Mouse (Mus musculus) MEL (cell line): ENCODE results near the gene Bmpr2. TPM values are rescaled to one million over a fixed set of nuclear protein-coding genes. Genes with fewer than 3 reads are reported as not detected.

Experiments used
- DNase-seq: peaks from one replicate; pipeline ENCODE4 v3.0.0; 2011; ENCODE audit warnings: low read depth, low spot score
- H3K27ac ChIP-seq: 2 replicates; pipeline ENCODE4 v1.5.1; 2012; ENCODE audit warnings: low read depth, mild to moderate bottlenecking, control low read depth, low read length, moderate library complexity; ENCODE audit not compliant: control insufficient read depth
- H3K27me3 ChIP-seq, 2 experiments: fragments of 150-350 bp in 1 of 2; sonication (generic) in 1 of 2; 2 replicates each; pipeline ENCODE4 v1.6.1; 2012; ENCODE audit warnings: low read length in 2 of 2, mild to moderate bottlenecking in 2 of 2, improper control_type of control experiment in 1 of 2, moderate library complexity in 1 of 2; ENCODE audit not compliant: insufficient read depth in 2 of 2, control insufficient read depth in 1 of 2
- H3K36me3 ChIP-seq, 2 experiments: 2 replicates each; pipeline ENCODE4 v1.6.1; 2012 to 2014; ENCODE audit warnings: low read length in 2 of 2, improper control_type of control experiment in 1 of 2, inconsistent platforms in 1 of 2, mild to moderate bottlenecking in 1 of 2; ENCODE audit not compliant: insufficient read depth in 2 of 2, control insufficient read depth in 1 of 2
- H3K4me1 ChIP-seq, 2 experiments: fragments of 150-350 bp in 1 of 2; sonication (generic) in 1 of 2; 2 replicates each; pipeline ENCODE4 v1.6.1; 2012; ENCODE audit warnings: low read length in 2 of 2, improper control_type of control experiment in 1 of 2, mild to moderate bottlenecking in 1 of 2; ENCODE audit not compliant: insufficient read depth in 2 of 2, control insufficient read depth in 1 of 2
- H3K4me3 ChIP-seq, 2 experiments: fragments of 150-350 bp in 1 of 2; sonication (generic) in 1 of 2; 2 replicates each; pipeline ENCODE4 v1.5.1; 2012; ENCODE audit warnings: low read depth in 2 of 2, low read length in 2 of 2, mild to moderate bottlenecking in 2 of 2, moderate library complexity in 2 of 2, control low read depth in 1 of 2, improper control_type of control experiment in 1 of 2; ENCODE audit not compliant: control insufficient read depth in 1 of 2, insufficient read depth in 1 of 2
- H3K79me2 ChIP-seq: 2 replicates; pipeline ENCODE4 v1.6.1; 2012; ENCODE audit warnings: mild to moderate bottlenecking, low read length, moderate library complexity; ENCODE audit not compliant: control insufficient read depth, poor library complexity, insufficient read depth
- H3K9ac ChIP-seq: 2 replicates; pipeline ENCODE4 v1.6.1; 2012; ENCODE audit warnings: low read depth, mild to moderate bottlenecking, control low read depth, low read length, moderate library complexity; ENCODE audit not compliant: control insufficient read depth, poor library complexity, severe bottlenecking
- H3K9me3 ChIP-seq: fragments of 150-350 bp; sonication (generic); replicated peaks from 2 replicates; pipeline ENCODE4 v1.6.1; 2012; ENCODE audit warnings: mild to moderate bottlenecking, low read length, improper control_type of control experiment, moderate library complexity; ENCODE audit not compliant: insufficient read depth
- BHLHE40 ChIP-seq: IDR thresholded peaks from 2 replicates; pipeline ENCODE4 v1.6.1; 2012; ENCODE audit warnings: low read depth, mild to moderate bottlenecking, inconsistent platforms, low read length, improper control_type of control experiment, borderline replicate concordance
- CHD2 ChIP-seq: IDR thresholded peaks from 2 replicates; pipeline ENCODE4 v1.6.1; 2011; ENCODE audit warnings: low read length, improper control_type of control experiment
- E2F4 ChIP-seq: IDR thresholded peaks from 2 replicates; pipeline ENCODE4 v1.6.1; 2011; ENCODE audit warnings: low read depth, low read length, improper control_type of control experiment, borderline replicate concordance
- EP300 ChIP-seq, 2 experiments: IDR thresholded peaks; 2 replicates each; pipeline ENCODE4 v1.6.1; 2011; ENCODE audit warnings: improper control_type of control experiment in 2 of 2, low read length in 2 of 2, low read depth in 1 of 2, mild to moderate bottlenecking in 1 of 2
- ETS1 ChIP-seq: IDR thresholded peaks from 2 replicates; pipeline ENCODE4 v1.6.1; 2012; ENCODE audit warnings: low read depth, mild to moderate bottlenecking, inconsistent platforms, low read length, improper control_type of control experiment, moderate library complexity
- GABPA ChIP-seq: IDR thresholded peaks from 2 replicates; pipeline ENCODE4 v1.6.1; 2012; ENCODE audit warnings: low read depth, mild to moderate bottlenecking, inconsistent platforms, low read length, improper control_type of control experiment, moderate library complexity
- GATA1 ChIP-seq: IDR thresholded peaks from 2 replicates; pipeline ENCODE4 v1.6.1; 2011; ENCODE audit warnings: low read depth, low read length, improper control_type of control experiment
- HCFC1 ChIP-seq: IDR thresholded peaks from 2 replicates; pipeline ENCODE4 v1.6.1; 2012; ENCODE audit warnings: low read depth, mild to moderate bottlenecking, inconsistent platforms, low read length, improper control_type of control experiment, moderate library complexity
- KAT2A ChIP-seq: conservative IDR thresholded peaks from 2 replicates; pipeline ENCODE4 v1.6.1; 2012; ENCODE audit warnings: low read depth, low read length, improper control_type of control experiment, inconsistent platforms
- MAFK ChIP-seq: IDR thresholded peaks from 2 replicates; pipeline ENCODE4 v1.6.1; 2011; ENCODE audit warnings: low read depth, mild to moderate bottlenecking, low read length, improper control_type of control experiment, borderline replicate concordance
- MAZ ChIP-seq: IDR thresholded peaks from 2 replicates; pipeline ENCODE4 v1.6.1; 2012; ENCODE audit warnings: low read depth, mild to moderate bottlenecking, inconsistent platforms, low read length, improper control_type of control experiment
- MEF2A ChIP-seq: IDR thresholded peaks from 2 replicates; pipeline ENCODE4 v1.6.1; 2014; ENCODE audit warnings: low read depth, mild to moderate bottlenecking, inconsistent platforms, low read length, improper control_type of control experiment; ENCODE audit not compliant: poor library complexity, insufficient replicate concordance, severe bottlenecking; ENCODE audit errors: extremely low read depth
- MXI1 ChIP-seq: IDR thresholded peaks from 2 replicates; pipeline ENCODE4 v1.6.1; 2011; ENCODE audit warnings: mild to moderate bottlenecking, low read depth, low read length, improper control_type of control experiment
- MYB ChIP-seq: IDR thresholded peaks from 2 replicates; pipeline ENCODE4 v1.6.1; 2011; ENCODE audit warnings: mild to moderate bottlenecking, low read depth, low read length, improper control_type of control experiment
- MYC ChIP-seq: IDR thresholded peaks from 2 replicates; pipeline ENCODE4 v1.6.1; 2011; ENCODE audit warnings: low read depth, mild to moderate bottlenecking, low read length, improper control_type of control experiment, moderate library complexity
- NRF1 ChIP-seq: IDR thresholded peaks from 2 replicates; pipeline ENCODE4 v1.6.1; 2014; ENCODE audit warnings: low read depth, mild to moderate bottlenecking, inconsistent platforms, low read length, improper control_type of control experiment, moderate library complexity; ENCODE audit not compliant: poor library complexity, insufficient read depth, severe bottlenecking
- POLR2A ChIP-seq, 2 experiments: IDR thresholded peaks; 2 replicates each; pipeline ENCODE4 v1.6.1; 2011 to 2012; ENCODE audit warnings: low read length in 2 of 2, mild to moderate bottlenecking in 2 of 2, control low read depth in 1 of 2, improper control_type of control experiment in 1 of 2, low read depth in 1 of 2, moderate library complexity in 1 of 2; ENCODE audit not compliant: control insufficient read depth in 1 of 2, insufficient read depth in 1 of 2, poor library complexity in 1 of 2
- POLR2AphosphoS2 ChIP-seq: IDR thresholded peaks from 2 replicates; pipeline ENCODE4 v1.6.1; 2011; ENCODE audit warnings: low read length, improper control_type of control experiment
- POLR2AphosphoS5 ChIP-seq: IDR thresholded peaks from 2 replicates; pipeline ENCODE4 v1.6.1; 2012; ENCODE audit warnings: low read depth, borderline replicate concordance, mild to moderate bottlenecking, inconsistent platforms, low read length, moderate library complexity, mixed read lengths
- RAD21 ChIP-seq: IDR thresholded peaks from 2 replicates; pipeline ENCODE4 v1.6.1; 2011; ENCODE audit warnings: mild to moderate bottlenecking, low read depth, low read length, improper control_type of control experiment
- RCOR1 ChIP-seq: IDR thresholded peaks from 2 replicates; pipeline ENCODE4 v1.6.1; 2012; ENCODE audit warnings: low read depth, mild to moderate bottlenecking, inconsistent platforms, low read length, improper control_type of control experiment
- SIN3A ChIP-seq: IDR thresholded peaks from 2 replicates; pipeline ENCODE4 v1.6.1; 2012; ENCODE audit warnings: low read length, improper control_type of control experiment, inconsistent platforms
- TAL1 ChIP-seq: IDR thresholded peaks from 2 replicates; pipeline ENCODE4 v1.6.1; 2012; ENCODE audit warnings: mild to moderate bottlenecking, inconsistent platforms, low read length, moderate library complexity, mixed read lengths
- TBP ChIP-seq: IDR thresholded peaks from 2 replicates; pipeline ENCODE4 v1.8.0; 2011; ENCODE audit warnings: low read depth, low read length, improper control_type of control experiment
- TCF12 ChIP-seq: IDR thresholded peaks from 2 replicates; pipeline ENCODE4 v1.6.1; 2014; ENCODE audit warnings: low read depth, mild to moderate bottlenecking, inconsistent platforms, low read length, improper control_type of control experiment, moderate library complexity
- UBTF ChIP-seq: IDR thresholded peaks from 2 replicates; pipeline ENCODE4 v1.6.1; 2012; ENCODE audit warnings: low read depth, mild to moderate bottlenecking, inconsistent platforms, low read length, improper control_type of control experiment, moderate library complexity, borderline replicate concordance; ENCODE audit not compliant: insufficient read depth
- USF1 ChIP-seq: IDR thresholded peaks from 2 replicates; pipeline ENCODE4 v1.6.1; 2014; ENCODE audit warnings: low read depth, mild to moderate bottlenecking, inconsistent platforms, low read length, improper control_type of control experiment, moderate library complexity
- USF2 ChIP-seq, 2 experiments: IDR thresholded peaks; 2 replicates each; pipeline ENCODE4 v1.6.1; 2011 to 2012; ENCODE audit warnings: improper control_type of control experiment in 2 of 2, low read length in 2 of 2, borderline replicate concordance in 1 of 2, inconsistent platforms in 1 of 2, low read depth in 1 of 2, mild to moderate bottlenecking in 1 of 2; ENCODE audit not compliant: insufficient read depth in 1 of 2
- ZC3H11A ChIP-seq: IDR thresholded peaks from 2 replicates; pipeline ENCODE4 v1.6.1; 2012; ENCODE audit warnings: low read depth, mild to moderate bottlenecking, inconsistent platforms, low read length, improper control_type of control experiment
- ZKSCAN1 ChIP-seq: IDR thresholded peaks from 2 replicates; pipeline ENCODE4 v1.6.1; 2012; ENCODE audit warnings: low read depth, mild to moderate bottlenecking, inconsistent platforms, low read length, improper control_type of control experiment, moderate library complexity
- ZMIZ1 ChIP-seq: IDR thresholded peaks from 2 replicates; pipeline ENCODE4 v1.6.1; 2012; ENCODE audit warnings: low read depth, mild to moderate bottlenecking, inconsistent platforms, low read length, improper control_type of control experiment, moderate library complexity
- ZNF384 ChIP-seq: IDR thresholded peaks from 2 replicates; pipeline ENCODE4 v1.6.1; 2012; ENCODE audit warnings: low read depth, mild to moderate bottlenecking, inconsistent platforms, low read length, improper control_type of control experiment
- polyA plus RNA-seq, 2 experiments: library from polyadenylated mRNA; stranded (reverse) in 1 of 2; unstranded in 1 of 2; fragments of >175 nt in 1 of 2; fragments of >200 nt in 1 of 2; gene quantifications; 2 replicates each; pipeline versions ENCODE4 v1.2.1 to v1.2.4; 2012; ENCODE audit warnings: low replicate concordance in 2 of 2, low read depth in 1 of 2; ENCODE audit not compliant: insufficient read length in 2 of 2, insufficient read depth in 1 of 2, missing spikeins in 1 of 2
- total RNA-seq: library from RNA; depleted of rRNA; stranded (reverse); fragments of 300-350 nt; gene quantifications from 2 replicates; pipeline ENCODE4 v1.2.3, GENCODE M21; 2012

Bmpr2 gene
- total and polyA plus RNA-seq, 3 experiments: 2.3 to 18.6 (median 3.1) TPM

DNA sequence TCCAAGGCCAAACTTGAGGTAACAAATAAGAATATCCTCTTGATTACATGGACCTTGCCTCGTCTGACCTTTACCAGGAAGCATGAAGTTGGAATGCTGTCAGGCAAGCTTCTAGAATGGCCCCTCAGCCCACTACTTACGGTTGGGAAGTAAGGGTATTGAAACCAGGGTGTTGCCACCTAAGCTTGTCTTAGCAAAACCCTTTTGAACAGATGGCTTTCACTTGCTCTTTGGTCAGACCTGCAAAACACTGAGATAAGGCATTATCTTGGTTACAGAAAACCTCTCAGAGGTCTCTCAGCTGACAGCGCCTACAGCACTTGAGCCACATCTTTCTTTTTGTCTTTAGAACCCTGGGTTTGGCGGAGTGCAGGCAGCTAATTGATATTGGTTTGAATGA, 130.8 kb downstream of the Bmpr2 start (continued):
- peak; percentile 83 for TF ChIP-seq TCF12
- no peak for TF ChIP-seq RAD21
- no peak for TF ChIP-seq E2F4
- TF ChIP-seq ZKSCAN1: no peak
- TF ChIP-seq POLR2A (IDR thresholded peaks at IDR 0.05; ENCODE audit: control insufficient read depth in 1 of 2, insufficient read depth in 1 of 2, low read depth in 1 of 2, low read length in 2 of 2, poor library complexity in 1 of 2): no peak
- TF ChIP-seq GABPA: no peak
- TF ChIP-seq RCOR1: peak; percentile 88
- TF ChIP-seq MYC: no peak
- no peak for TF ChIP-seq ZC3H11A
- no peak for TF ChIP-seq POLR2AphosphoS2
- no peak for TF ChIP-seq TBP
- TF ChIP-seq BHLHE40: peak; percentile 69; the same call in 1 of the 2 replicates
- TF ChIP-seq TAL1: 0 out of 2 replicates have a peak, but pooled peaks have one; percentile 28

DNA sequence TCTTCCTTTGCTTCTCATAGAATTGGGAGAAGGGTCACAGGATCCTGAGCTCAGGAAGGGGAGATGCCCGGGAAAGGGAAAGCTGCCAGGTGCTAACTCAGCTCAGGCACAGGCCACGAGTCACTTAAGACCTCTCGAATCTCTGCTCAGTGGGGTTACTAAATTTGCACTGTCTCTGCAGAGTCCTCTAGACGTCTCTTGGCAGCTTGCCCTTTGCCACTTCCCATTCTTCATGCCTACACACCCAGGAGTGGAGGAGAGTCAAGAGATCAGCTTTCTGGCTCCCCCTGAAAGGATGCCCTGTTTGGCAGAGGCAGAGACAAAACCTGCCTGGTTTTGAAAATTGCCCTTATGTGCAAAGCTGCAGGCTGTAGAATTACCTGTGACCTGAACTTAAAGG, 132.3 kb downstream of the Bmpr2 start:
- H3K27ac ChIP-seq: peak overlapping the region; percentile 5; the same call in 1 of the 2 replicates
- no peak overlapping the region for H3K4me3 ChIP-seq
- H3K27me3 ChIP-seq: no peaks in the 10 kb centered on the region
- H3K4me1 ChIP-seq: peaks cover 15 to 53% of the 10 kb centered on the region in 2 experiments
- peaks cover 0 to 51% of the 10 kb centered on the region in 2 experiments; a peak in 2 of 4 replicates for H3K36me3 ChIP-seq
- H3K9me3 ChIP-seq: no peaks in the 10 kb centered on the region
- no peak overlapping the region for H3K9ac ChIP-seq
- DNase-seq: peak; percentile 97
- H3K79me2 ChIP-seq: no peaks in the 10 kb centered on the region
- TF ChIP-seq KAT2A: no peak
- TF ChIP-seq MAZ: 0 out of 2 replicates have a peak, but pooled peaks have one; percentile 58
- peak; percentile 84 for TF ChIP-seq ETS1
- no peak for TF ChIP-seq POLR2A (IDR thresholded peaks at IDR 0.05; ENCODE audit: control insufficient read depth in 1 of 2, insufficient read depth in 1 of 2, low read depth in 1 of 2, low read length in 2 of 2, poor library complexity in 1 of 2)
- TF ChIP-seq USF1: no peak
- no peak for TF ChIP-seq GABPA
- 0 out of 2 replicates have a peak, but pooled peaks have one; percentile 9 for TF ChIP-seq GATA1
- TF ChIP-seq ZC3H11A: no peak
- TF ChIP-seq ZKSCAN1: peak; percentile 25; the same call in 1 of the 2 replicates
- no peak for TF ChIP-seq ZMIZ1
- no peak for TF ChIP-seq UBTF
- no peak for TF ChIP-seq TAL1
- no peak; the same call in 1 of the 2 replicates for TF ChIP-seq CHD2
- TF ChIP-seq SIN3A: peak; percentile 65; the same call in 1 of the 2 replicates
- TF ChIP-seq MXI1: peak; percentile 76
- TF ChIP-seq E2F4: no peak
- TF ChIP-seq EP300 (IDR thresholded peaks at IDR 0.05; ENCODE audit: low read depth in 1 of 2, low read length in 2 of 2): peak; percentile 76 to 94
- peak; percentile 45; the same call in 1 of the 2 replicates for TF ChIP-seq TBP
- TF ChIP-seq POLR2AphosphoS5: no peak
- no peak for TF ChIP-seq POLR2AphosphoS2
- no peak for TF ChIP-seq HCFC1
- peak; percentile 51; the same call in 1 of the 2 replicates for TF ChIP-seq ZNF384
- TF ChIP-seq USF2 (IDR thresholded peaks at IDR 0.05; ENCODE audit: borderline replicate concordance in 1 of 2, insufficient read depth in 1 of 2, low read depth in 1 of 2, low read length in 2 of 2): no peak
- peak; percentile 66; the same call in 1 of the 2 replicates for TF ChIP-seq MAFK
- TF ChIP-seq RCOR1: peak; percentile 98
- TF ChIP-seq NRF1: no peak
- peak; percentile 88; the same call in 1 of the 2 replicates for TF ChIP-seq MEF2A
- peak; percentile 35; the same call in 1 of the 2 replicates for TF ChIP-seq MYB
